7 mouse cellular contexts compared by ENCODE assay signal in the genomic region with DNA sequence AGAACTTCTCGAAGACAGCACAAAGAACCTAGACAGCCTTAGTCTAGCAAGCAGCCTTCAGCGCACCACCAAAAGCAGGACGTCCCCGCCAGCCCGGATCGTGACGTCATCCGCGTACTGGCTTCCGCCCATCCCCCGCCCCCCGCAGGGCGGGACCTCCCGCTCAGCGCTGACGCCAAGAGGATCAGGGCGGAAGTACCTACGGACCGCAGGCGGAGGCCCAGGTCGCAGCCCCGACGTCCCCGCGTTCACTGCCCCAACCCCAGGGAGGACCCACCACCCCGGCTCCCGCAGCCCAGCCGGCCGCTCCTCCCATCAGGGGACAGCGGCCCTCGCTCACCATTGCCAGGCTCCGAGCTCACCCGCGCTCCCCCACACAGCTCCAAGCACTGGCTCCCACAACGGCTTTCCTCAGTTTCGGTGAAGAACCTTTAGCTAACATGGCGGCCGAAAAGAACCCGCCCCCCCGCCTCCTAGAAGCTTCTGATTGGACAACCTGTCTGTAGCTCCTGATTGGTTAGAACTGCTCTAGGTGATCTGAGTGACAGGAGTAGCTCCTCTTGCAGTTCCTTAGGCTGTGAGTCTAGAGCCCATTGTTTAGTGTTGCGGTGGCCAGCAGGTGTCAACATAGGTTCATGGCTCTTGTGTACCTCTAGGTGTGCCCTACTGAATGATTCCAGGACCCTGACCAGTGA. TPM values are rescaled to one million over a fixed set of nuclear protein-coding genes. Genes with fewer than 3 reads are reported as not detected.
DNase-seq lines count a peak whose midpoint lies in the region; ATAC-seq lines count a peak whose summit lies in the region.

A gene (minus strand): TSS at position 454 of the 695 bp plus-strand sequence.

- ATAC-seq in embryonic facial prominence, embryonic 12.5 days (ENCODE audit: insufficient number of reproducible peaks, insufficient read depth, low FRiP score, low TSS enrichment): peak; percentile 100
- peak; percentile 100 for ATAC-seq in limb, embryonic 11.5 days (ENCODE audit: insufficient number of reproducible peaks, low FRiP score, low TSS enrichment, low read depth)
- ATAC-seq in midbrain, embryonic 14.5 days (ENCODE audit: low FRiP score, low TSS enrichment): peak; percentile 100

- H3K36me3 ChIP-seq in embryonic facial prominence, embryonic 12.5 days: no peaks in the 10 kb centered on the region
- no peaks in the 10 kb centered on the region for H3K36me3 ChIP-seq in limb, embryonic 11.5 days (ENCODE audit: control insufficient read depth, insufficient read depth, low read length)
- H3K36me3 ChIP-seq in midbrain, embryonic 14.5 days (ENCODE audit: control insufficient read depth, insufficient read depth, low read length): no peaks in the 10 kb centered on the region

- peak; percentile 100 for DNase-seq in adrenal gland, postnatal 25 days
- peak; percentile 100 for DNase-seq in heart, adult 11 months
- DNase-seq in kidney, adult 18-20 months: peak; percentile 99
- DNase-seq in limb, embryonic 11.5 days (ENCODE audit: low spot score): peak; percentile 98
- peak; percentile 99 for DNase-seq in midbrain, embryonic 14.5 days
- peak; percentile 97 to 99 for DNase-seq in spleen, adult 18-20 months

- peak within 1 kb of the TSS; percentile 64 for H3K4me3 ChIP-seq in embryonic facial prominence, embryonic 12.5 days
- peak within 1 kb of the TSS; percentile 64 for H3K4me3 ChIP-seq in limb, embryonic 11.5 days (ENCODE audit: low read depth, low read length)
- H3K4me3 ChIP-seq in midbrain, embryonic 14.5 days (replicated peaks; ENCODE audit: low read depth, low read length): peak within 1 kb of the TSS; percentile 72

- peaks cover 7% of the 10 kb centered on the region for H3K4me1 ChIP-seq in embryonic facial prominence, embryonic 12.5 days
- H3K4me1 ChIP-seq in limb, embryonic 11.5 days (ENCODE audit: control insufficient read depth, insufficient read depth, low read length): no peaks in the 10 kb centered on the region
- H3K4me1 ChIP-seq in midbrain, embryonic 14.5 days (ENCODE audit: control insufficient read depth, insufficient read depth, low read length): peaks cover 12% of the 10 kb centered on the region; the same call in 1 of the 2 replicates

- peak within 1 kb of the TSS; percentile 95 for H3K27ac ChIP-seq in embryonic facial prominence, embryonic 12.5 days
- peak within 1 kb of the TSS; percentile 91 for H3K27ac ChIP-seq in limb, embryonic 11.5 days (replicated peaks; ENCODE audit: low read depth, low read length)
- peak within 1 kb of the TSS; percentile 99 for H3K27ac ChIP-seq in midbrain, embryonic 14.5 days (replicated peaks; ENCODE audit: low read depth, low read length)

- WGBS in embryonic facial prominence, embryonic 12.5 days: under 1% methylated on average over 41 of the region's 41 CpGs
- under 1% methylated on average over 41 of the region's 41 CpGs for WGBS in limb, embryonic 11.5 days
- WGBS in midbrain, embryonic 14.5 days: under 1% methylated on average over 41 of the region's 41 CpGs

- peak within 1 kb of the TSS; percentile 46 for H3K4me2 ChIP-seq in embryonic facial prominence, embryonic 12.5 days (replicated peaks)
- H3K4me2 ChIP-seq in limb, embryonic 11.5 days (ENCODE audit: low read depth, severe bottlenecking): peak within 1 kb of the TSS; percentile 36
- H3K4me2 ChIP-seq in midbrain, embryonic 14.5 days (ENCODE audit: low read length): peak within 1 kb of the TSS; percentile 55

- no peaks in the 10 kb centered on the region for H3K27me3 ChIP-seq in embryonic facial prominence, embryonic 12.5 days
- no peaks in the 10 kb centered on the region for H3K27me3 ChIP-seq in limb, embryonic 11.5 days (ENCODE audit: control insufficient read depth, insufficient read depth, low read length)
- no peaks in the 10 kb centered on the region for H3K27me3 ChIP-seq in midbrain, embryonic 14.5 days (ENCODE audit: control insufficient read depth, insufficient read depth, low read length)

- peak within 1 kb of the TSS; percentile 78 for H3K9ac ChIP-seq in embryonic facial prominence, embryonic 12.5 days
- H3K9ac ChIP-seq in limb, embryonic 11.5 days (ENCODE audit: low read length): peak within 1 kb of the TSS; percentile 85
- peak within 1 kb of the TSS; percentile 86 for H3K9ac ChIP-seq in midbrain, embryonic 14.5 days (replicated peaks; ENCODE audit: low read length)

- H3K9me3 ChIP-seq in embryonic facial prominence, embryonic 12.5 days: no peaks in the 10 kb centered on the region
- H3K9me3 ChIP-seq in limb, embryonic 11.5 days (ENCODE audit: control insufficient read depth, low read length): no peaks in the 10 kb centered on the region
- no peaks in the 10 kb centered on the region for H3K9me3 ChIP-seq in midbrain, embryonic 14.5 days (ENCODE audit: control insufficient read depth, low read length)

RNA-seq across cellular contexts. Expression of the gene that starts here (rescaled TPM):
- 13.8 and 15.0 TPM in 2 replicates for total RNA-seq in adrenal gland, postnatal 25 days (2021)
- 29.5 and 34.5 TPM in 2 replicates for polyA plus RNA-seq in embryonic facial prominence, embryonic 12.5 days (2016; fragmentation: Nextera tagmentation; extraction: Ambion mirVana)
- 31.2 and 34.2 TPM in 2 replicates for polyA plus RNA-seq in limb, embryonic 11.5 days (2014; fragmentation: Nextera tagmentation; extraction: Ambion mirVana)
- polyA plus RNA-seq in midbrain, embryonic 14.5 days (2014; fragmentation: Nextera tagmentation; extraction: Ambion mirVana): 41.4 and 48.1 TPM in 2 replicates

Comparison
In these comparisons a context has a peak if more than half of its experiments do, and no peak if none do; other contexts are left out.
1. Peak in every context shown above with its lines: DNase-seq, ATAC-seq, H3K4me3 ChIP-seq and H3K27ac ChIP-seq.